Mouse (Mus musculus) embryonic facial prominence, embryonic 14.5 days (tissue): ENCODE measurements at regions not wholly inside any gene's neighbourhood (a gene's known extent, or its start where the extent isn't known, plus 50 kb on each side); places are given as distances from the start of the nearest gene placed in this dataset.
A peak's percentile ranks its signal among the peaks of the same experiment; 100 is the strongest.

Experiments
- ATAC-seq: fragments of 200-750 bp; cut with Nextera tagmentation; 2 replicates; pipeline ENCODE4 v1.8.0; 2017; ENCODE audit warnings: low read depth, moderate number of reproducible peaks, moderate TSS enrichment
- DNase-seq: peaks from one replicate; pipeline ENCODE4 v3.0.0-alpha.2; 2015; ENCODE audit warnings: low spot score
- H3K27ac ChIP-seq: fragments of 300-500 bp; sonication (generic); replicated peaks from 2 replicates; pipeline ENCODE4 v1.5.1; 2014; ENCODE audit warnings: low read depth, mild to moderate bottlenecking, low read length, moderate library complexity
- H3K27me3 ChIP-seq: fragments of 300-500 bp; sonication (generic); replicated peaks from 2 replicates; pipeline ENCODE4 v1.6.1; 2014; ENCODE audit warnings: low read length; ENCODE audit not compliant: control insufficient read depth, insufficient read depth
- H3K36me3 ChIP-seq: fragments of 300-500 bp; sonication (generic); 2 replicates; pipeline ENCODE4 v1.6.1; 2014; ENCODE audit warnings: low read length, mixed read lengths; ENCODE audit not compliant: control insufficient read depth, insufficient read depth
- H3K4me1 ChIP-seq: fragments of 300-500 bp; sonication (generic); 2 replicates; pipeline ENCODE4 v1.6.1; 2014; ENCODE audit warnings: antibody characterized with exemption, low read length; ENCODE audit not compliant: control insufficient read depth, insufficient read depth
- H3K4me2 ChIP-seq: fragments of 300-500 bp; sonication (generic); 2 replicates; pipeline ENCODE4 v1.6.1; 2014; ENCODE audit warnings: low read depth, mild to moderate bottlenecking, low read length, moderate library complexity, mixed read lengths
- H3K4me3 ChIP-seq: fragments of 300-500 bp; sonication (generic); 2 replicates; pipeline ENCODE4 v1.5.1; 2014; ENCODE audit warnings: low read depth, mild to moderate bottlenecking, low read length
- H3K9ac ChIP-seq: fragments of 300-500 bp; sonication (generic); 2 replicates; pipeline ENCODE4 v1.6.1; 2014; ENCODE audit warnings: low read depth, mild to moderate bottlenecking, low read length, moderate library complexity, mixed read lengths
- H3K9me3 ChIP-seq: fragments of 300-500 bp; sonication (generic); 2 replicates; pipeline ENCODE4 v1.6.1; 2016; ENCODE audit warnings: low read length; ENCODE audit not compliant: control insufficient read depth
- WGBS: fragments of 180-500 bp; shearing (Covaris S2); extraction: QIAGEN DNeasy Blood & Tissue Kit; methylation state at CpG from one replicate; pipeline ENCODE4 v1.1.7; 2014; 5-methylcytosine and 5-hydroxymethylcytosine counted together

GRCm38 (mm10) chr15:54177791-54178190 is 293.1 kb downstream of the Gm7489 start:
- DNase-seq: peak; percentile 52

More at GRCm38 (mm10) chr15:54177791-54178190, 293.1 kb downstream of the Gm7489 start:
- Histone ChIP-seq H3K9me3 (no peaks in the 10 kb centered on the region), H3K27me3 (no peaks in the 10 kb centered on the region), H3K4me2 (no peak overlapping the region), H3K4me3 (no peak overlapping the region), H3K27ac (peak overlapping the region; percentile 61), H3K4me1 (no peaks in the 10 kb centered on the region; the same call in 1 of the 2 replicates), H3K36me3 (no peaks in the 10 kb centered on the region), H3K9ac (no peak overlapping the region)
- no peak for ATAC-seq
- WGBS: 53% methylated on average over 3 of the region's 3 CpGs
